Mouse (Mus musculus) small intestine, adult 2 months (tissue): ENCODE results near the gene Rpap3.

Experiments
- CTCF ChIP-seq: fragments of 200-500 bp; IDR thresholded peaks from 2 replicates; pipeline ENCODE4 v1.5.1; 2012; ENCODE audit warnings: low read depth, mild to moderate bottlenecking, control low read depth, inconsistent platforms, low read length, moderate library complexity, mixed read lengths; ENCODE audit not compliant: insufficient replicate concordance, insufficient read length; ENCODE audit errors: extremely low read depth
- POLR2A ChIP-seq: fragments of 200-500 bp; IDR thresholded peaks from 2 replicates; pipeline ENCODE4 v1.6.1; 2012; ENCODE audit warnings: low read depth, mild to moderate bottlenecking, control low read depth, inconsistent platforms, low read length, moderate library complexity

DNA sequence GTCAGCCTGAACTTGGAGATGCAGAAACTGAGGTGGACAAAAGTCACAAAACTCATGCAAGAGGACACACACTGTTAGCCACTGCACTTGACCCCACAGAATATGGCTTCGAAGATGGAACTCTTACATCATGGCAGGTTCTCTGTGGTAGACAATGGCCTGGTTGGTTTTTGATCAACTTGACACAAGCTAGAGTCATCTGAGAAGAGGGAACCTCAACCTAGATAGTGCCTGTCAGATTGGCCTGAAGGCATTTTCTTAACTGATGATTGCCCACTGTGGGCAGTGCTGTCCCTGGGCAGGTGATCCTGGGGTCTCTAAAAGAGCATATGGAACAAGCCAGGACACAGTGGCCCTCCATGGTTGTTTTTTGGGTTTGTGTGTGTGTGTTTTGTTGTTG lies 10.1 kb upstream of the Rpap3 start:
- TF ChIP-seq CTCF = no peak
- no peak for TF ChIP-seq POLR2A
